Mouse (Mus musculus) MEL (cell line): ENCODE data around the gene Scrn3. TPM values are rescaled to one million over a fixed set of nuclear protein-coding genes. Genes with fewer than 3 reads are reported as not detected.

ENCODE experiments used
- DNase-seq: peaks from one replicate; pipeline ENCODE4 v3.0.0; 2011; ENCODE audit warnings: low read depth, low spot score
- H3K27ac ChIP-seq: 2 replicates; pipeline ENCODE4 v1.5.1; 2012; ENCODE audit warnings: low read depth, mild to moderate bottlenecking, control low read depth, low read length, moderate library complexity; ENCODE audit not compliant: control insufficient read depth
- H3K27me3 ChIP-seq, 2 experiments: fragments of 150-350 bp in 1 of 2; sonication (generic) in 1 of 2; 2 replicates each; pipeline ENCODE4 v1.6.1; 2012; ENCODE audit warnings: low read length in 2 of 2, mild to moderate bottlenecking in 2 of 2, improper control_type of control experiment in 1 of 2, moderate library complexity in 1 of 2; ENCODE audit not compliant: insufficient read depth in 2 of 2, control insufficient read depth in 1 of 2
- H3K36me3 ChIP-seq, 2 experiments: 2 replicates each; pipeline ENCODE4 v1.6.1; 2012 to 2014; ENCODE audit warnings: low read length in 2 of 2, improper control_type of control experiment in 1 of 2, inconsistent platforms in 1 of 2, mild to moderate bottlenecking in 1 of 2; ENCODE audit not compliant: insufficient read depth in 2 of 2, control insufficient read depth in 1 of 2
- H3K4me1 ChIP-seq, 2 experiments: fragments of 150-350 bp in 1 of 2; sonication (generic) in 1 of 2; 2 replicates each; pipeline ENCODE4 v1.6.1; 2012; ENCODE audit warnings: low read length in 2 of 2, improper control_type of control experiment in 1 of 2, mild to moderate bottlenecking in 1 of 2; ENCODE audit not compliant: insufficient read depth in 2 of 2, control insufficient read depth in 1 of 2
- H3K4me3 ChIP-seq, 2 experiments: fragments of 150-350 bp in 1 of 2; sonication (generic) in 1 of 2; 2 replicates each; pipeline ENCODE4 v1.5.1; 2012; ENCODE audit warnings: low read depth in 2 of 2, low read length in 2 of 2, mild to moderate bottlenecking in 2 of 2, moderate library complexity in 2 of 2, control low read depth in 1 of 2, improper control_type of control experiment in 1 of 2; ENCODE audit not compliant: control insufficient read depth in 1 of 2, insufficient read depth in 1 of 2
- H3K79me2 ChIP-seq: 2 replicates; pipeline ENCODE4 v1.6.1; 2012; ENCODE audit warnings: mild to moderate bottlenecking, low read length, moderate library complexity; ENCODE audit not compliant: control insufficient read depth, poor library complexity, insufficient read depth
- H3K9ac ChIP-seq: 2 replicates; pipeline ENCODE4 v1.6.1; 2012; ENCODE audit warnings: low read depth, mild to moderate bottlenecking, control low read depth, low read length, moderate library complexity; ENCODE audit not compliant: control insufficient read depth, poor library complexity, severe bottlenecking
- H3K9me3 ChIP-seq: fragments of 150-350 bp; sonication (generic); replicated peaks from 2 replicates; pipeline ENCODE4 v1.6.1; 2012; ENCODE audit warnings: mild to moderate bottlenecking, low read length, improper control_type of control experiment, moderate library complexity; ENCODE audit not compliant: insufficient read depth
- CHD1 ChIP-seq: IDR thresholded peaks from 2 replicates; pipeline ENCODE4 v1.6.1; 2012; ENCODE audit warnings: low read depth, mild to moderate bottlenecking, inconsistent platforms, low read length, improper control_type of control experiment
- CTCF ChIP-seq, 3 experiments: IDR thresholded peaks in 2 of 3; conservative IDR thresholded peaks in 1 of 3; 2 replicates each; pipeline ENCODE4 v1.5.1; 2011 to 2012; ENCODE audit warnings: low read length in 3 of 3, low read depth in 2 of 3, mild to moderate bottlenecking in 2 of 3, improper control_type of control experiment in 1 of 3, inconsistent platforms in 1 of 3, mixed read lengths in 1 of 3, moderate library complexity in 1 of 3; ENCODE audit not compliant: control insufficient read depth in 1 of 3, insufficient read depth in 1 of 3, poor library complexity in 1 of 3, severe bottlenecking in 1 of 3
- E2F4 ChIP-seq: IDR thresholded peaks from 2 replicates; pipeline ENCODE4 v1.6.1; 2011; ENCODE audit warnings: low read depth, low read length, improper control_type of control experiment, borderline replicate concordance
- ETS1 ChIP-seq: IDR thresholded peaks from 2 replicates; pipeline ENCODE4 v1.6.1; 2012; ENCODE audit warnings: low read depth, mild to moderate bottlenecking, inconsistent platforms, low read length, improper control_type of control experiment, moderate library complexity
- GABPA ChIP-seq: IDR thresholded peaks from 2 replicates; pipeline ENCODE4 v1.6.1; 2012; ENCODE audit warnings: low read depth, mild to moderate bottlenecking, inconsistent platforms, low read length, improper control_type of control experiment, moderate library complexity
- GATA1 ChIP-seq: IDR thresholded peaks from 2 replicates; pipeline ENCODE4 v1.6.1; 2011; ENCODE audit warnings: low read depth, low read length, improper control_type of control experiment
- HCFC1 ChIP-seq: IDR thresholded peaks from 2 replicates; pipeline ENCODE4 v1.6.1; 2012; ENCODE audit warnings: low read depth, mild to moderate bottlenecking, inconsistent platforms, low read length, improper control_type of control experiment, moderate library complexity
- MEF2A ChIP-seq: IDR thresholded peaks from 2 replicates; pipeline ENCODE4 v1.6.1; 2014; ENCODE audit warnings: low read depth, mild to moderate bottlenecking, inconsistent platforms, low read length, improper control_type of control experiment; ENCODE audit not compliant: poor library complexity, insufficient replicate concordance, severe bottlenecking; ENCODE audit errors: extremely low read depth
- MYB ChIP-seq: IDR thresholded peaks from 2 replicates; pipeline ENCODE4 v1.6.1; 2011; ENCODE audit warnings: mild to moderate bottlenecking, low read depth, low read length, improper control_type of control experiment
- NELFE ChIP-seq: IDR thresholded peaks from 2 replicates; pipeline ENCODE4 v1.6.1; 2011; ENCODE audit warnings: low read depth, low read length, improper control_type of control experiment
- NRF1 ChIP-seq: IDR thresholded peaks from 2 replicates; pipeline ENCODE4 v1.6.1; 2014; ENCODE audit warnings: low read depth, mild to moderate bottlenecking, inconsistent platforms, low read length, improper control_type of control experiment, moderate library complexity; ENCODE audit not compliant: poor library complexity, insufficient read depth, severe bottlenecking
- POLR2AphosphoS5 ChIP-seq: IDR thresholded peaks from 2 replicates; pipeline ENCODE4 v1.6.1; 2012; ENCODE audit warnings: low read depth, borderline replicate concordance, mild to moderate bottlenecking, inconsistent platforms, low read length, moderate library complexity, mixed read lengths
- RAD21 ChIP-seq: IDR thresholded peaks from 2 replicates; pipeline ENCODE4 v1.6.1; 2011; ENCODE audit warnings: mild to moderate bottlenecking, low read depth, low read length, improper control_type of control experiment
- SMC3 ChIP-seq: IDR thresholded peaks from 2 replicates; pipeline ENCODE4 v1.6.1; 2011; ENCODE audit warnings: low read depth, low read length, improper control_type of control experiment
- USF1 ChIP-seq: IDR thresholded peaks from 2 replicates; pipeline ENCODE4 v1.6.1; 2014; ENCODE audit warnings: low read depth, mild to moderate bottlenecking, inconsistent platforms, low read length, improper control_type of control experiment, moderate library complexity
- USF2 ChIP-seq, 2 experiments: IDR thresholded peaks; 2 replicates each; pipeline ENCODE4 v1.6.1; 2011 to 2012; ENCODE audit warnings: improper control_type of control experiment in 2 of 2, low read length in 2 of 2, borderline replicate concordance in 1 of 2, inconsistent platforms in 1 of 2, low read depth in 1 of 2, mild to moderate bottlenecking in 1 of 2; ENCODE audit not compliant: insufficient read depth in 1 of 2
- ZMIZ1 ChIP-seq: IDR thresholded peaks from 2 replicates; pipeline ENCODE4 v1.6.1; 2012; ENCODE audit warnings: low read depth, mild to moderate bottlenecking, inconsistent platforms, low read length, improper control_type of control experiment, moderate library complexity
- polyA plus RNA-seq, 2 experiments: library from polyadenylated mRNA; stranded (reverse) in 1 of 2; unstranded in 1 of 2; fragments of >175 nt in 1 of 2; fragments of >200 nt in 1 of 2; gene quantifications; 2 replicates each; pipeline versions ENCODE4 v1.2.1 to v1.2.4; 2012; ENCODE audit warnings: low replicate concordance in 2 of 2, low read depth in 1 of 2; ENCODE audit not compliant: insufficient read length in 2 of 2, insufficient read depth in 1 of 2, missing spikeins in 1 of 2
- total RNA-seq: library from RNA; depleted of rRNA; stranded (reverse); fragments of 300-350 nt; gene quantifications from 2 replicates; pipeline ENCODE4 v1.2.3, GENCODE M21; 2012

The Scrn3 gene
- total and polyA plus RNA-seq, 3 experiments: 3.2 to 7.7 TPM; not detected in 1

- Histone ChIP-seq H3K79me2 (no peaks in the 10 kb centered on the region), H3K4me1 (no peaks in the 10 kb centered on the region), H3K36me3 (no peaks in the 10 kb centered on the region), H3K4me3 (no peak overlapping the region)
- TF ChIP-seq MEF2A (no peak), SMC3 (0 out of 2 replicates have a peak, but pooled peaks have one; percentile 3), CHD1 (no peak), USF2 (IDR thresholded peaks at IDR 0.05; ENCODE audit: borderline replicate concordance in 1 of 2, insufficient read depth in 1 of 2, low read depth in 1 of 2, low read length in 2 of 2) (no peak), CTCF (IDR thresholded peaks at IDR 0.05 in 2 of 3, conservative IDR thresholded peaks at IDR 0.05 in 1 of 3; ENCODE audit: control insufficient read depth in 1 of 3, insufficient read depth in 1 of 3, low read depth in 2 of 3, low read length in 3 of 3, poor library complexity in 1 of 3, severe bottlenecking in 1 of 3) (peak in 2 of 3 experiments; percentile 2 to 18; a peak in 2 of 6 replicates), HCFC1 (no peak), USF1 (no peak), GATA1 (no peak), NRF1 (no peak), POLR2AphosphoS5 (no peak), ZMIZ1 (no peak), RAD21 (peak; percentile 2), MYB (no peak)
- TF ChIP-seq, all 39 proteins: peak for 3
- Histone ChIP-seq H3K9me3 (no peaks in the 10 kb centered on the region), H3K9ac (no peak overlapping the region), H3K27me3 (no peaks in the 10 kb centered on the region), H3K27ac (no peak overlapping the region)
- DNase-seq: no peak
These were observed 51.0 kb downstream of the Scrn3 start for GRCm38 (mm10) chr2:73363448-73363847.

- Histone ChIP-seq H3K36me3 (no peaks in the 10 kb centered on the region), H3K27me3 (no peaks in the 10 kb centered on the region), H3K9me3 (no peaks in the 10 kb centered on the region), H3K4me1 (no peaks in the 10 kb centered on the region), H3K27ac (no peak overlapping the region), H3K79me2 (no peaks in the 10 kb centered on the region), H3K4me3 (no peak overlapping the region), H3K9ac (no peak overlapping the region)
- no peak for TF ChIP-seq GATA1
- TF ChIP-seq GABPA: no peak
- no peak for TF ChIP-seq NRF1
- no peak for TF ChIP-seq RAD21
- no peak for TF ChIP-seq USF2 (IDR thresholded peaks at IDR 0.05; ENCODE audit: borderline replicate concordance in 1 of 2, insufficient read depth in 1 of 2, low read depth in 1 of 2, low read length in 2 of 2)
- TF ChIP-seq E2F4: no peak
- TF ChIP-seq NELFE: no peak
- TF ChIP-seq ETS1: no peak
- DNase-seq: no peak
These were observed 59.3 kb downstream of the Scrn3 start for GRCm38 (mm10) chr2:73371530-73372335.
